Mouse (Mus musculus): ENCODE results near the gene Cd248.

DNA sequence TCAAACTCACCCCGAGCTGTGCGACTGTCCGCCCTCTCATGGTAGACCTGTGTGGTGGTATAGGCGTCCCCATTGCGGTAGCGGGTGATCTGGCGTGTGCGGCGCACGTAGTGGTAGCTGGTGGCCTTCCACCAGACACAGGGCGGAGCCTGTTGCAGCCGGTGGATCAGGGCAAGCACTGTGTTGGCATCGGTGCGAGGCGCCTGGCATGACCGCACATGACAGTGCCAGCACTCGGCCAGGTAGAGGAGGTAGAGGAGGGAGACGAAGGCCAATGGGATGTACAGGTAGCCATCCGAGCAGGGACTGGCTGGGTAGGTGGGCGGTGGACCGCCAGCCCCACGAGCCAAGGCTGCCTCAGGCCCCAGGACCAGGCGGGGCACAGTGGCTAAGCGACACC lies 14.7 kb downstream of the Cd248 start:
- TF ChIP-seq CTCF (IDR thresholded peaks at IDR 0.05; ENCODE audit: low read depth) (no peak), EP300 (IDR thresholded peaks at IDR 0.05; ENCODE audit: low read depth) (no peak)
